Mouse (Mus musculus) central nervous system, embryonic 14 days (tissue): ENCODE data around the gene Gm5072. TPM values are rescaled to one million over a fixed set of nuclear protein-coding genes. Genes with fewer than 3 reads are reported as not detected.

Experiments used
- polyA plus RNA-seq: library from polyadenylated mRNA; depleted of rRNA; stranded (reverse); fragments of >200 nt; gene quantifications from 2 replicates; pipeline ENCODE4 v1.2.3, GENCODE M21; 2012; rRNA removed

The Gm5072 gene
- polyA plus RNA-seq, result not detected in 2 replicates

GRCm38 (mm10) chrX:91392200-91392599 lies at the start of gene Gm5072:
TSS of gene Gm5072 (plus strand) at chrX:91392500.

Other genes starting within 250 kb of the Gm5072 start
- not detected in 2 replicates for gene Mageb2, start 60.8 kb upstream of the Gm5072 start, polyA plus RNA-seq
- gene Gm8914, start 87.6 kb downstream of the Gm5072 start, polyA plus RNA-seq, result not detected in 2 replicates
- not detected in 2 replicates for gene 1700084M14Rik, start 183.4 kb downstream of the Gm5072 start, polyA plus RNA-seq
- gene Gm14781, start 239.7 kb downstream of the Gm5072 start, polyA plus RNA-seq, result not detected in 2 replicates